Mouse (Mus musculus): Measurements from ENCODE around the gene Gm16405. TPM values are rescaled to one million over a fixed set of nuclear protein-coding genes. Genes with fewer than 3 reads are reported as not detected.
"Not testable (repeated sequence)": the region's sequence is repeated elsewhere in the genome, so short reads cannot be mapped to it uniquely, and the experiment has no call there.

The Gm16405 gene
- not detected for total RNA-seq (2018; cell fraction: chromatin; rRNA removed)
- total RNA-seq (2018; cell fraction: cytosol; rRNA removed), result not detected
- total RNA-seq (2018; cell fraction: nucleus; rRNA removed), result not detected
- not detected in 3 replicates for polyA plus RNA-seq (2018)

- H3K36me3 ChIP-seq (ENCODE audit: inconsistent target); H3K79me2 ChIP-seq (ENCODE audit: inconsistent target); H3K4me3 ChIP-seq (ENCODE audit: inconsistent target); H3K27ac ChIP-seq: not testable (repeated sequence)
- WGBS (ENCODE audit: missing documents), result no CpG with 5 or more reads among the region's 7 CpGs
Observed at GRCm38 (mm10) chrX:54530908-54531307, at the start of gene Gm16405. Gene Gm16405 (plus strand): TSS chrX:54531208.

Other genes starting within 250 kb of the Gm16405 start
- gene Gm16430, start 91.0 kb downstream of the Gm16405 start, polyA plus RNA-seq (2018), result not detected in 3 replicates

All from macrophage (primary cell).